Mouse (Mus musculus): ENCODE data around the gene Pcnx. TPM values are rescaled to one million over a fixed set of nuclear protein-coding genes. Genes with fewer than 3 reads are reported as not detected.
"Not testable (repeated sequence)": the region's sequence is repeated elsewhere in the genome, so short reads cannot be mapped to it uniquely, and the experiment has no call there.

Pcnx gene
- polyA plus RNA-seq, 1 experiment: 25.3 TPM

GRCm38 (mm10) chr12:82033524-82033923 is 173.7 kb downstream of the Pcnx start:
- no CpG with 5 or more reads among the region's 6 CpGs for WGBS
- DNase-seq (ENCODE audit: low read depth, low spot score): not testable (repeated sequence)

GRCm38 (mm10) chr12:82033973-82034372 is 174.2 kb downstream of the Pcnx start:
- no CpG with 5 or more reads among the region's 6 CpGs for WGBS
- DNase-seq (ENCODE audit: low read depth, low spot score): not testable (repeated sequence)

GRCm38 (mm10) chr12:82044078-82044477 is 184.3 kb downstream of the Pcnx start:
- DNase-seq (ENCODE audit: low read depth, low spot score): not testable (repeated sequence)
- no CpG with 5 or more reads among the region's 4 CpGs for WGBS

Other genes with a start within 250 kb of the Pcnx start
- 0.75 and 0.93 TPM in 2 replicates for gene Ttc9, start 228.8 kb upstream of the Pcnx start, polyA plus RNA-seq (2012; rRNA removed)
- gene Map3k9, start 78.8 kb upstream of the Pcnx start, polyA plus RNA-seq (2012; rRNA removed): 3.0 and 4.3 TPM in 2 replicates